Mouse (Mus musculus): ENCODE results near the gene Clec2d.

Clec2d gene

DNA sequence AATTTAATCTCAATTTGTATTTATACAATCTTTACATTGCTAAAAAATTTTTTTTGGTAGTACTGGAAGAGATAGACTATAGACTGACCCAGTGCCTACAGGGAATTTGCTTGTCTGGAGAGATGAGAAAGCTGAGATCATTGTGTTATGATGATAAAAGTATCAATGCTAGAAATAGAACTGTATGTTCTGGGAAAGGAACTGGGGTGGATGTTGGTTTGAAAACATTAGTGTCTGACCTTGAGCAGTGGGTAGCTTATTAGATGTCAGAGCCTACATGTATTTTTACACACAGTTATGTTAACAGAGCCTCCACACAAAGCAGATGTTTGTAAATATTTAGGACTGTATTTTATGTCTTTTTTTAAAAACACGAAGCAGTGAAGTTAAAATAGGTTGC is 43.7 kb downstream of the Clec2d start:
- DNase-seq (ENCODE audit: low read depth): no peak

DNA sequence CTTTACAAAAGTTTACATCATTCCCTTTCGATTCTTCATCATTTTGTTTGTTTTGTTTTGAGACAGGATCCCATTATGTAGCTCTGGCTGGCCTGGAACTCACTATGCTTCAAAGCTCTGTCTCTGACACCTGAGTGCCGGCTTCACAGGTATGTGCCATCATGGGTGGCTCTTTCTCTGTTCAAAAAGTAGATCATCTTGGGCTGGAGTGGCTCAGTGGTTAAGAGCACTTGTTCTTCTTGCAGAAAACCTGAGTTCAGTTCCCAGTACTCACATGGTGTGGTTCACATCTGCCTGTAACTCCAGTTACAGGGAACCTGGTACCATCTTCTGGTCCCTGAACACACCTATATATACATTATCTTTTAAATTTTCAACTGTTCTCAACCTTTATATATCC is 44.7 kb downstream of the Clec2d start:
- no peak for DNase-seq (ENCODE audit: low read depth)

DNA sequence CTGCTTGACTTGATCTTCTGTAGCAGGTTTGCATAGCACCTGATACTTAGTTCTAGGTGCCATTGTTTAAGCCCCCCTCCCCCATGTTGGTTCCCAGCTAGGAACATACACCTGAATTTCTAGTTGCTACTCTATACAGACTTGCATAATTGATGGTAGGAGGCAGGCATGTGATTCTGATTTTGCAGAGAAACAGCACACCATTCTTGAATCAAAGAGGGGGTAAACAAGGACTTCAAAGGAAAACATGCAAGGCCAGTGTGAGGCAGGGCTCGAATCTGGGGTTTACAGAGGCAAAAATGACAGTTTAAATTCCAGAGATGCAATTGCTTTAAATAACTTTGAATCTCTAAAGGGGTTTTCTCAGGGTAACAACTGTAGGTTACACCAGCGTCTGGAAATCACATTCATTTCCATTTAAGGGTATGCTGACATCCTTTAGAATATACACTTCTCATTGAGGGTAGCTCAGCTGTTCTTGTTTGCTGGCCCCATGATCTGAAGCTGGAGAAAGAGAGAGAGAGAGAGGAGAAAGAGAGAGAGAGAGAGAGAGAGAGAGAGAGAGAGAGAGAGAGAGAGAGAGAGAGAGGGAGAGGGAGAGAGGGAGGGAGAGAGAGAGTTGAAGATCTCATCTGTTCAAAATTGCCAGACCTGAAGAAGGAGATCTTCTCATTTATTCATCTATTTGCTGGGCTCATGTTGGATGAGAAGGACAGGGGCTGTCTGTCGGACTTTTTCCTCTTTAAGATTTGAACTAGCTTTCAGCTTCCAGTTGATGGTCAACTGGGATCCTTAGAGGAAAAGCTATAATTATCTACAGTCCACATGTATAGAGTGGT is 48.7 kb downstream of the Clec2d start:
- no peak for DNase-seq (ENCODE audit: low read depth)

GRCm38 (mm10) chr6:129229774-129230578 is 49.6 kb downstream of the Clec2d start:
- peak; percentile 33 for DNase-seq (ENCODE audit: low read depth)

- no peak for DNase-seq (ENCODE audit: low read depth)
These were observed 51.8 kb downstream of the Clec2d start for GRCm38 (mm10) chr6:129232005-129232841.

DNA sequence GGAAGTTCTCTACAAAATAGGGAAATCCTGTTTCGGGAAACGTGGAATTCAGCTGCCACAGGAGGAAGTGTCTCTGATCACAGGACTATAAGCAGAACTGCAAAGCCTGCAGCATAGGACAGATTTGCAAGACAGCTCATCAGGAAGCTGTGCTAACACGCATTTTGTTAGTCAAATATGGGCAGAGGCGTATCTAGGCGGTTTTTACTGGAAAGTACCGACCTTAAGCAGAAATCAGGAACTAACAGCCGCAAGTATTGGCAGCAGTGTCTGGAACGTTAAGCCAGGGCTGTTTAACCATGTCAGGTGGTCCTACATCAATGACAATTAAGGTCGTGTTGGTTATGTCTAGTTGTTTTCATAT is 52.4 kb downstream of the Clec2d start:
- peak; percentile 99 for DNase-seq (ENCODE audit: low read depth)

DNA sequence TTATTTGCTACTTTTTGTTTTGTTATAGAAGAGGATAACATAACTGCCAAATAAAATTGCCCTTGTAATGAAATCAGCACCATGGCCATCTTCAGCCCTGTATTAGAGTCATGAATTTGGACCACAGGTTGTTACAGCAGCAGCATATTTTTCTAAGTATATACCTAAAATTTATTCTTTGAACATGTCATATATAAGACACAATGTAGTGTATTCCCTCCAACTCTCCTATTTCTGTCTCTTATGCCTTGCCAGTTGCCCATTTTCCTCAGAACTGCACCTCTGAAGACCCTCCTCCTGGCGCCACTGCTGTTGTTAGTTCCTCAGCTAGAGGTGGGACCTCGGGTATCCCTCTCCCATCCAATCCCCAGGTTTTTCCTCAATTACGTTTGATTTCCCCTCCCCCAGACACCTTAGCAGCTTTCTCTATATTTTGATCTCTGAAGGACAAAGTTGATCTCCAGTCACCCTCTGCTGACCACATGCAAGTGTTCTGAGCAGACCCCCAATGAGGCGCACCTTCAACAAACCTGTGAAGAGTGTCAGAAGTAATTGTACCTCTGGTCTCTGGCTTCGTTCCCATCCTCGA is 53.0 kb downstream of the Clec2d start:
- DNase-seq (ENCODE audit: low read depth): peak; percentile 48

DNA sequence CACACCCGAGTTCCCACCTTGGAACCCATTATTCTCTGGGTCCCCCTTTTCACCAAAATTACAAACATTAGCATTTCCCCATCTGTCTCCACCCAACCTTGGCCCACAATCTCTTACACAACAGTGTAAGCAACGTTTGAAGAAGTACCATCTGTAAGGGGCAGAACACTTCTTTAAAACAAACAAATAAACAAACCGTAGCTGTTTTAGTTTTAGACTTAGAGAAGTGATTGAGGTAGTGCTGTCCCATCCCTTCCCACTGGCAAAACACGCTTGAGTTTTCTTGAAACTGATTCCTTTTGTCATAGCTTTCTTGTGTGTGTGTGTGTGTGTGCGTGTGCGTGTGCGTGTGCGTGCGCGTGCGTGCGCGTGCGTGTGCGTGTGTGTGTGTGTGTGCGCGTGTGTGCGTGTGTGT is 53.5 kb downstream of the Clec2d start:
- DNase-seq (ENCODE audit: low read depth): peak; percentile 67

DNA sequence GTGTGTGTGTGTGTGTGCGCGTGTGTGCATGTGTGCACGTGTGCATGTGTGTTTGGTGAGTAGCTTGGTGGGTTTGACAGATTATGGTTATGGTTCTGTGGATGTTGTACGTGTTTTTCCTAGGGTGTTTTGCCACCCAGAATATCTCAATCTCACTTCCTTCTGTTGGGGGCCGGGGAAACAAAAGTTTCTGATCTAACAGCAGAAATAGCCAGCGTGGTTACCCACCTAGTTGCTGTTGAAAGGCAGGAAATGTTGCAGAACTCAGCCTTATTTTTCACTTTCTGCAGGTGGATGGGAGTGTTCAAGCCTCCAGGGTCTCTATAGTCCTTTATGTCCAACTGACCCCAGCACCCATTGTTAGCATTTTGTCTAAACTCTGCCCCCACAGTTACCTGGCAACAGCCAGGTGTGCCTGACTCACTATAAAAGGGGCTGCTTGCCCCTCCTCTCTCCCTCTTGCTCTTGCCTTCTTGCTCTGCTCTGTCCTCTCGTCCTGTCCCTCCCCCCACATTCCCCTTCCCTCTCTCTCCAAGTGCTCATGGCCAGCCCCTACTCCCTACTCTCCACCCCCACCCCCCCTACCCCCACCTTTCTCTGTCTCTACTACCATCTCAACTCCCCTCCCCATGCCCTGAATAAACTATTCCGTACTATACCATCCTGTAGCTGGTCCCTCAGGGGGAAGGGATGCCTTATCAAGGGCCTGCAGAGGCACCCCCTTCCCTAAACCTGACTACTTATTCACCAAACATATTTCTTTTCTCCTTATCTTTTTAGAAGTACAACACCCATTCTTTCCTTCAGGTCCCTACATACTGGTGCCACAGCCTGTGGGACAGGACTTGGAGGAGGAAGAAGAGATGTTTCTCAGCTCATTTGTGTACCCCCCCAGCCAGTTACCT is 54.3 kb downstream of the Clec2d start:
- DNase-seq (ENCODE audit: low read depth): peak; percentile 91

- peak; percentile 88 for DNase-seq (ENCODE audit: low read depth)
These were observed 55.5 kb downstream of the Clec2d start for GRCm38 (mm10) chr6:129235855-129236461.
